13 mouse cellular contexts compared by ENCODE assay signal in the genomic region with DNA sequence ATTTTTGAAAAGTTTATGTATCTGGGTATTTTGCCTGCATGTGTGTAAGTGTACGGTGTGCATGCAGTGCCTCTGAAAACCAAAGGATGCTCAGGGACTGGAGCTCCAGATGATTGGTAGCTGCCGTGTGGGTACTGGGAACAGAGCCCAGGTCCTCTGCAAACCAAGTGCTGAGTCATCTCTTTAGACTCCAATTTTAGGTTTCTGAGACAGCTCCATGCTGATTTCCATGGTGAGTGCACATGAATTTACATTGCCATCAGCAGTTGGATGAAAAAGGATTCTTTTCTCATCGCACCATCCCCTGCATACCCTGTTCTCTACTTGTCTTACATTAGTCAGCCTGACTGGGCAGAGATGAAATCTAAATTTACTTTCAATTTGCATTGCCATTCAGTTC.
DNase-seq lines count a peak whose midpoint lies in the region.
"Had no signal": no experiment of that assay in that cellular context is flagged by ENCODE, and none has a peak within 500 bp of the region (broad histone marks: within the 10 kb centered on the region; RNA-seq: fewer than 3 reads in every experiment).

No protein-coding gene starts in this region.

- peak; percentile 12 for DNase-seq in adipocyte (ENCODE audit: low spot score)
- peak; percentile 29 to 60 for DNase-seq in frontal cortex, postnatal 10 days (ENCODE audit: low spot score in 2 of 2)
- peak; percentile 64 to 73 for DNase-seq in left cerebral cortex, adult 18-20 months (ENCODE audit: low spot score in 2 of 2)
- peak; percentile 57 to 76 for DNase-seq in right cerebral cortex, postnatal 10 days (ENCODE audit: low spot score in 2 of 2)
- no peak for DNase-seq in adrenal gland, postnatal 10 days
- DNase-seq in gastrocnemius, adult 18-20 months (ENCODE audit: low spot score), result no peak
- DNase-seq in yolk sac, embryonic 10.5 days (ENCODE audit: low spot score), result no peak
- DNase-seq in urinary bladder, adult 2 months (ENCODE audit: low spot score), result no peak
- DNase-seq: heart, adult 2 months; heart, postnatal 10 days; kidney, adult 2 months; kidney, postnatal 4 days; lung, embryonic 14.5 days had no signal

Comparison
In these comparisons a context has a peak if more than half of its experiments do, and no peak if none do; other contexts are left out.
1. DNase-seq: peak in adipocyte (single experiment), frontal cortex, postnatal 10 days (2 of 2), left cerebral cortex, adult 18-20 months (2 of 2) and right cerebral cortex, postnatal 10 days (2 of 2); none in adrenal gland, postnatal 10 days (single experiment), gastrocnemius, adult 18-20 months (single experiment), yolk sac, embryonic 10.5 days (single experiment) and urinary bladder, adult 2 months (single experiment).